Mouse (Mus musculus) E14TG2a.4 (cell line): ENCODE results near the gene Gba.

ENCODE experiments used
- H3K27me3 ChIP-seq: 2 replicates; pipeline ENCODE4 v1.6.1; 2014; ENCODE audit warnings: low read length, control low read depth; ENCODE audit not compliant: insufficient read depth
- H3K36me3 ChIP-seq: 2 replicates; pipeline ENCODE4 v1.6.1; 2014; ENCODE audit warnings: low read length, control low read depth; ENCODE audit not compliant: insufficient read depth
- H3K4me1 ChIP-seq: replicated peaks from 2 replicates; pipeline ENCODE4 v1.6.1; 2014; ENCODE audit warnings: low read depth, low read length, control low read depth
- H3K4me3 ChIP-seq: replicated peaks from 2 replicates; pipeline ENCODE4 v1.5.1; 2014; ENCODE audit warnings: mild to moderate bottlenecking, low read length
- H3K9me3 ChIP-seq: 2 replicates; pipeline ENCODE4 v1.6.1; 2014; ENCODE audit warnings: low read length, control low read depth
- CTCF ChIP-seq: conservative IDR thresholded peaks from 2 replicates; pipeline ENCODE4 v1.5.1; 2014; ENCODE audit warnings: low read length
- NANOG ChIP-seq: IDR thresholded peaks from 2 replicates; pipeline ENCODE4 v1.6.1; 2014; ENCODE audit warnings: borderline replicate concordance, low read length, mixed read lengths
- POU5F1 ChIP-seq: IDR thresholded peaks from 2 replicates; pipeline ENCODE4 v1.6.1; 2014; ENCODE audit warnings: low read length, borderline replicate concordance

The Gba gene

GRCm38 (mm10) chr3:89187197-89187596, 15.5 kb upstream of the Gba start:
- Histone ChIP-seq H3K4me3 (peak overlapping the region; percentile 67), H3K27me3 (peaks cover 41% of the 10 kb centered on the region), H3K9me3 (no peaks in the 10 kb centered on the region), H3K36me3 (peaks cover 6% of the 10 kb centered on the region), H3K4me1 (peaks cover 62% of the 10 kb centered on the region)
- no peak for TF ChIP-seq NANOG
- no peak for TF ChIP-seq CTCF
- no peak for TF ChIP-seq POU5F1

GRCm38 (mm10) chr3:89187690-89188477, 14.8 kb upstream of the Gba start:
- no peaks in the 10 kb centered on the region for H3K9me3 ChIP-seq
- peak overlapping the region; percentile 67 for H3K4me3 ChIP-seq
- H3K4me1 ChIP-seq = peaks cover 56% of the 10 kb centered on the region
- no peak for TF ChIP-seq CTCF
- TF ChIP-seq NANOG = no peak
- TF ChIP-seq POU5F1 = no peak
- H3K36me3 ChIP-seq = no peaks in the 10 kb centered on the region
- peaks cover 41% of the 10 kb centered on the region for H3K27me3 ChIP-seq

- peak overlapping the region; percentile 67 for H3K4me3 ChIP-seq
- TF ChIP-seq NANOG (no peak), CTCF (no peak), POU5F1 (no peak)
- H3K36me3 ChIP-seq = no peaks in the 10 kb centered on the region
Measured at GRCm38 (mm10) chr3:89188478-89188875, 14.3 kb upstream of the Gba start.

GRCm38 (mm10) chr3:89190436-89190835, 12.3 kb upstream of the Gba start:
- H3K4me1 ChIP-seq = peaks cover 40% of the 10 kb centered on the region
- no peak for TF ChIP-seq POU5F1
- TF ChIP-seq NANOG = no peak
- no peak for TF ChIP-seq CTCF
- no peaks in the 10 kb centered on the region for H3K9me3 ChIP-seq
- peaks cover 24% of the 10 kb centered on the region for H3K27me3 ChIP-seq
- H3K4me3 ChIP-seq = no peak overlapping the region
- H3K36me3 ChIP-seq = no peaks in the 10 kb centered on the region

More at GRCm38 (mm10) chr3:89188478-89188875, 14.3 kb upstream of the Gba start:
- Histone ChIP-seq H3K9me3 (no peaks in the 10 kb centered on the region), H3K27me3 (peaks cover 41% of the 10 kb centered on the region), H3K4me1 (peaks cover 52% of the 10 kb centered on the region)

- H3K9me3 ChIP-seq = no peaks in the 10 kb centered on the region
- no peak overlapping the region for H3K4me3 ChIP-seq
- no peak for TF ChIP-seq NANOG
- TF ChIP-seq POU5F1 = no peak
- TF ChIP-seq CTCF = no peak
- H3K4me1 ChIP-seq = peaks cover 29% of the 10 kb centered on the region
- H3K36me3 ChIP-seq = no peaks in the 10 kb centered on the region
- H3K27me3 ChIP-seq = peaks cover 2% of the 10 kb centered on the region; the same call in 1 of the 2 replicates
Measured at GRCm38 (mm10) chr3:89193351-89193750, 9.4 kb upstream of the Gba start.

- no peak overlapping the region for H3K4me3 ChIP-seq
- H3K27me3 ChIP-seq = no peaks in the 10 kb centered on the region; the same call in 1 of the 2 replicates
- no peaks in the 10 kb centered on the region for H3K36me3 ChIP-seq
- H3K4me1 ChIP-seq = peaks cover 24% of the 10 kb centered on the region
- no peak for TF ChIP-seq POU5F1
- TF ChIP-seq CTCF = peak; percentile 21
- no peaks in the 10 kb centered on the region for H3K9me3 ChIP-seq
Measured at GRCm38 (mm10) chr3:89193853-89194252, 8.9 kb upstream of the Gba start.

GRCm38 (mm10) chr3:89195979-89196877, 6.5 kb upstream of the Gba start:
- Histone ChIP-seq H3K27me3 (no peaks in the 10 kb centered on the region), H3K4me1 (peaks cover 22% of the 10 kb centered on the region)
- TF ChIP-seq CTCF (peak; percentile 25), POU5F1 (no peak)

GRCm38 (mm10) chr3:89199839-89200238, 2.9 kb upstream of the Gba start:
- H3K4me1 ChIP-seq = peaks cover 36% of the 10 kb centered on the region
- no peak for TF ChIP-seq NANOG
- no peak for TF ChIP-seq POU5F1
- TF ChIP-seq CTCF = no peak

More at GRCm38 (mm10) chr3:89195979-89196877, 6.5 kb upstream of the Gba start:
- no peaks in the 10 kb centered on the region for H3K36me3 ChIP-seq
- H3K9me3 ChIP-seq = no peaks in the 10 kb centered on the region
- peak overlapping the region; percentile 37 for H3K4me3 ChIP-seq

More at GRCm38 (mm10) chr3:89199839-89200238, 2.9 kb upstream of the Gba start:
- no peaks in the 10 kb centered on the region for H3K27me3 ChIP-seq
- no peak overlapping the region for H3K4me3 ChIP-seq
- peaks cover 11% of the 10 kb centered on the region for H3K36me3 ChIP-seq
- no peaks in the 10 kb centered on the region for H3K9me3 ChIP-seq
